ENCODE assay signal across 24 mouse cellular contexts in genomic region chr5:7543857-7544256, GRCm38 (mm10).
A peak's percentile ranks its signal among the peaks of the same experiment; 100 is the strongest.
DNase-seq lines count a peak whose midpoint lies in the region; ATAC-seq lines count a peak whose summit lies in the region.
"Had no signal": no experiment of that assay in that cellular context is flagged by ENCODE, and none has a peak within 500 bp of the region (broad histone marks: within the 10 kb centered on the region; RNA-seq: fewer than 3 reads in every experiment).

No protein-coding gene starts in this region.

- no peaks in the 10 kb centered on the region for H3K9me3 ChIP-seq in midbrain, embryonic 15.5 days
- no peaks in the 10 kb centered on the region for H3K9me3 ChIP-seq in midbrain, embryonic 14.5 days (ENCODE audit: control insufficient read depth, low read length)
- H3K9me3 ChIP-seq in neural tube, embryonic 14.5 days (ENCODE audit: control insufficient read depth, low read length) = no peaks in the 10 kb centered on the region
- H3K9me3 ChIP-seq: forebrain, embryonic 10.5 days; forebrain, embryonic 13.5 days; heart, embryonic 10.5 days; heart, embryonic 13.5 days; hindbrain, embryonic 12.5 days; hindbrain, embryonic 15.5 days had no signal

- H3K4me3 ChIP-seq in midbrain, embryonic 15.5 days = no peak overlapping the region
- no peak overlapping the region for H3K4me3 ChIP-seq in midbrain, embryonic 14.5 days (replicated peaks; ENCODE audit: low read depth, low read length)
- no peak overlapping the region for H3K4me3 ChIP-seq in neural tube, embryonic 14.5 days (ENCODE audit: low read depth, low read length)
- H3K4me3 ChIP-seq: forebrain, embryonic 10.5 days; forebrain, embryonic 13.5 days; heart, adult 2 months; heart, embryonic 10.5 days; heart, embryonic 13.5 days; hindbrain, embryonic 12.5 days; hindbrain, embryonic 15.5 days had no signal

- no peaks in the 10 kb centered on the region for H3K4me1 ChIP-seq in midbrain, embryonic 15.5 days
- H3K4me1 ChIP-seq in midbrain, embryonic 14.5 days (ENCODE audit: control insufficient read depth, insufficient read depth, low read length) = no peaks in the 10 kb centered on the region
- no peaks in the 10 kb centered on the region for H3K4me1 ChIP-seq in neural tube, embryonic 14.5 days (ENCODE audit: control insufficient read depth, insufficient read depth, low read length)
- H3K4me1 ChIP-seq: forebrain, embryonic 10.5 days; forebrain, embryonic 13.5 days; heart, embryonic 10.5 days; heart, embryonic 13.5 days; hindbrain, embryonic 12.5 days; hindbrain, embryonic 15.5 days had no signal

- no peak overlapping the region for H3K4me2 ChIP-seq in midbrain, embryonic 15.5 days
- no peak overlapping the region for H3K4me2 ChIP-seq in midbrain, embryonic 14.5 days (ENCODE audit: low read length)
- no peak overlapping the region for H3K4me2 ChIP-seq in neural tube, embryonic 14.5 days (ENCODE audit: low read depth, low read length)
- H3K4me2 ChIP-seq: forebrain, embryonic 13.5 days; heart, embryonic 13.5 days; hindbrain, embryonic 12.5 days; hindbrain, embryonic 15.5 days had no signal

- 54% methylated on average over 3 of the region's 3 CpGs for WGBS in midbrain, embryonic 15.5 days
- WGBS in midbrain, embryonic 14.5 days = 65% methylated on average over 3 of the region's 3 CpGs
- 38% methylated on average over 3 of the region's 3 CpGs for WGBS in neural tube, embryonic 14.5 days

- no peaks in the 10 kb centered on the region for H3K27me3 ChIP-seq in midbrain, embryonic 15.5 days (replicated peaks)
- no peaks in the 10 kb centered on the region for H3K27me3 ChIP-seq in midbrain, embryonic 14.5 days (ENCODE audit: control insufficient read depth, insufficient read depth, low read length)
- H3K27me3 ChIP-seq in neural tube, embryonic 14.5 days (ENCODE audit: control insufficient read depth, insufficient read depth, low read length) = no peaks in the 10 kb centered on the region
- H3K27me3 ChIP-seq: forebrain, embryonic 13.5 days; heart, embryonic 13.5 days; hindbrain, embryonic 12.5 days; hindbrain, embryonic 15.5 days had no signal

- peak; percentile 1 to 3 for DNase-seq in cerebellum, postnatal 10 days
- DNase-seq in cerebellum, postnatal 4 days (ENCODE audit: low spot score in 2 of 2) = no peak
- no peak for DNase-seq in midbrain, embryonic 14.5 days
- DNase-seq in neural tube, embryonic 10.5 days (ENCODE audit: extremely low spot score, low spot score) = no peak
- DNase-seq: adrenal gland, adult 8-10 months; adrenal gland, postnatal 25 days; cerebellum, adult 18-20 months; cerebellum, adult 9-10 months; cerebellum, postnatal 25 days; gastrocnemius, postnatal 10 days; gastrocnemius, postnatal 36 days; heart, adult 2 months; heart, postnatal 14 days; heart, postnatal 4 days had no signal

- no peak overlapping the region for H3K27ac ChIP-seq in midbrain, embryonic 15.5 days
- no peak overlapping the region for H3K27ac ChIP-seq in midbrain, embryonic 14.5 days (replicated peaks; ENCODE audit: low read depth, low read length)
- no peak overlapping the region for H3K27ac ChIP-seq in neural tube, embryonic 14.5 days (ENCODE audit: low read depth, low read length)
- H3K27ac ChIP-seq: forebrain, embryonic 10.5 days; forebrain, embryonic 13.5 days; heart, adult 2 months; heart, embryonic 10.5 days; heart, embryonic 13.5 days; hindbrain, embryonic 12.5 days; hindbrain, embryonic 15.5 days had no signal

- ATAC-seq in midbrain, embryonic 15.5 days (replicated peaks) = peak; percentile 78
- no peak; the same call in 1 of the 2 replicates for ATAC-seq in midbrain, embryonic 14.5 days (ENCODE audit: low FRiP score, low TSS enrichment)
- peak; percentile 55; the same call in 1 of the 2 replicates for ATAC-seq in neural tube, embryonic 14.5 days (ENCODE audit: low read depth)
- ATAC-seq: activated CD4-positive, CD25-positive, alpha-beta regulatory T cell, adult 4 months; forebrain, embryonic 13.5 days; forebrain, embryonic 16.5 days had no signal

- H3K36me3 ChIP-seq in midbrain, embryonic 15.5 days (replicated peaks) = no peaks in the 10 kb centered on the region
- no peaks in the 10 kb centered on the region for H3K36me3 ChIP-seq in midbrain, embryonic 14.5 days (ENCODE audit: control insufficient read depth, insufficient read depth, low read length)
- no peaks in the 10 kb centered on the region for H3K36me3 ChIP-seq in neural tube, embryonic 14.5 days (ENCODE audit: control insufficient read depth, insufficient read depth, low read length)
- H3K36me3 ChIP-seq: forebrain, embryonic 10.5 days; heart, embryonic 10.5 days; heart, embryonic 13.5 days; hindbrain, embryonic 12.5 days; hindbrain, embryonic 15.5 days had no signal

- no peak overlapping the region for H3K9ac ChIP-seq in midbrain, embryonic 15.5 days
- no peak overlapping the region for H3K9ac ChIP-seq in midbrain, embryonic 14.5 days (replicated peaks; ENCODE audit: low read length)
- H3K9ac ChIP-seq in neural tube, embryonic 14.5 days (replicated peaks; ENCODE audit: low read depth, low read length) = no peak overlapping the region
- H3K9ac ChIP-seq: forebrain, embryonic 13.5 days; heart, embryonic 13.5 days; hindbrain, embryonic 12.5 days; hindbrain, embryonic 15.5 days had no signal

Comparison
In these comparisons a context has a peak if more than half of its experiments do, and no peak if none do; other contexts are left out.
1. DNase-seq: peak in cerebellum, postnatal 10 days (2 of 2); none in cerebellum, postnatal 4 days (0 of 2), midbrain, embryonic 14.5 days (single experiment) and neural tube, embryonic 10.5 days (single experiment).